Mouse (Mus musculus) ES-E14 (cell line): ENCODE results near the gene Bpgm. TPM values are rescaled to one million over a fixed set of nuclear protein-coding genes. Genes with fewer than 3 reads are reported as not detected.

ENCODE experiments used
- DNase-seq: peaks from one replicate; pipeline ENCODE4 v3.0.0-alpha.2; 2013; ENCODE audit warnings: low read depth, low spot score
- H3K27ac ChIP-seq: 2 replicates; pipeline ENCODE4 v1.5.1; 2012; ENCODE audit warnings: low read depth, mild to moderate bottlenecking, low read length, moderate library complexity, mixed read lengths; ENCODE audit not compliant: poor library complexity, insufficient read depth, severe bottlenecking
- H3K36me3 ChIP-seq: 2 replicates; pipeline ENCODE4 v1.6.1; 2012; ENCODE audit warnings: mild to moderate bottlenecking, low read length, moderate library complexity, mixed read lengths; ENCODE audit not compliant: control insufficient read depth, poor library complexity, insufficient read depth, severe bottlenecking
- H3K4me1 ChIP-seq, 2 experiments: fragments of 150-350 bp in 1 of 2; sonication (generic) in 1 of 2; 2 replicates each; pipeline ENCODE4 v1.6.1; 2012; ENCODE audit warnings: low read length in 2 of 2, mild to moderate bottlenecking in 1 of 2, mixed read lengths in 1 of 2; ENCODE audit not compliant: control insufficient read depth in 2 of 2, insufficient read depth in 2 of 2, poor library complexity in 1 of 2
- H3K4me3 ChIP-seq, 2 experiments: fragments of 150-350 bp in 1 of 2; sonication (generic) in 1 of 2; 2 replicates each; pipeline ENCODE4 v1.5.1; 2012; ENCODE audit warnings: low read length in 2 of 2, low read depth in 1 of 2, mild to moderate bottlenecking in 1 of 2, mixed read lengths in 1 of 2; ENCODE audit not compliant: insufficient read depth in 1 of 2, poor library complexity in 1 of 2, severe bottlenecking in 1 of 2
- H3K9ac ChIP-seq: 2 replicates; pipeline ENCODE4 v1.6.1; 2012; ENCODE audit warnings: low read depth, mild to moderate bottlenecking, low read length, mixed read lengths; ENCODE audit not compliant: poor library complexity, insufficient read depth, severe bottlenecking
- H3K9me3 ChIP-seq: fragments of 150-350 bp; sonication (generic); 2 replicates; pipeline ENCODE4 v1.6.1; 2012; ENCODE audit warnings: low read depth, mild to moderate bottlenecking, low read length; ENCODE audit not compliant: control insufficient read depth, insufficient read depth
- CHD2 ChIP-seq: IDR thresholded peaks from 2 replicates; pipeline ENCODE4 v1.6.1; 2014; ENCODE audit warnings: mild to moderate bottlenecking, low read depth, low read length, inconsistent platforms
- HCFC1 ChIP-seq: IDR thresholded peaks from 2 replicates; pipeline ENCODE4 v1.6.1; 2012; ENCODE audit warnings: low read length, inconsistent platforms, borderline replicate concordance; ENCODE audit not compliant: insufficient read depth
- MAFK ChIP-seq: IDR thresholded peaks from 2 replicates; pipeline ENCODE4 v1.6.1; 2014; ENCODE audit warnings: mild to moderate bottlenecking, low read depth, low read length, inconsistent platforms; ENCODE audit not compliant: insufficient read depth
- ZC3H11A ChIP-seq: IDR thresholded peaks from 2 replicates; pipeline ENCODE4 v1.6.1; 2012; ENCODE audit warnings: low read depth, mild to moderate bottlenecking, inconsistent platforms, low read length, borderline replicate concordance
- ZNF384 ChIP-seq: IDR thresholded peaks from 2 replicates; pipeline ENCODE4 v1.6.1; 2012; ENCODE audit warnings: low read depth, low read length, inconsistent platforms
- in situ Hi-C, 2 experiments: fragments of 600-800 bp; cut with MboI; formaldehyde crosslinking; loops; one replicate each; pipeline ENCODE4 v1.15.1; 2025; ENCODE audit warnings: low sequenced_read_pairs in 2 of 2, inconsistent platforms in 1 of 2; ENCODE audit not compliant: unreplicated experiment in 2 of 2
- total RNA-seq: library from RNA; depleted of rRNA; stranded (reverse); fragments of 300-350 nt; gene quantifications from 2 replicates; pipeline ENCODE4 v1.2.3, GENCODE M21; 2012

Bpgm gene
- total RNA-seq, 1 experiment: 17.6 TPM

GRCm38 (mm10) chr6:34544207-34544602 is 68.2 kb downstream of the Bpgm start:
- Histone ChIP-seq H3K4me1 (peaks cover 1 to 7% of the 10 kb centered on the region in 2 experiments; a peak in 2 of 4 replicates), H3K27ac (no peak overlapping the region), H3K9me3 (no peaks in the 10 kb centered on the region), H3K9ac (no peak overlapping the region), H3K36me3 (no peaks in the 10 kb centered on the region), H3K4me3 (no peak overlapping the region)
- in situ Hi-C loops: no loop called here
- DNase-seq: no peak
- no peak for TF ChIP-seq HCFC1
- TF ChIP-seq ZNF384: no peak
- no peak for TF ChIP-seq ZC3H11A
- no peak for TF ChIP-seq MAFK
- no peak for TF ChIP-seq CHD2

- H3K9ac ChIP-seq: no peak overlapping the region
- H3K9me3 ChIP-seq: no peaks in the 10 kb centered on the region
- in situ Hi-C loops: no loop called here
- H3K4me1 ChIP-seq: peaks cover 1 to 7% of the 10 kb centered on the region in 2 experiments; a peak in 2 of 4 replicates
- H3K36me3 ChIP-seq: no peaks in the 10 kb centered on the region
- no peak for DNase-seq
- no peak for TF ChIP-seq HCFC1
- TF ChIP-seq ZC3H11A: no peak
- TF ChIP-seq ZNF384: no peak
- no peak for TF ChIP-seq MAFK
- no peak for TF ChIP-seq CHD2
- H3K4me3 ChIP-seq: no peak overlapping the region
- H3K27ac ChIP-seq: no peak overlapping the region
These were observed 69.3 kb downstream of the Bpgm start for GRCm38 (mm10) chr6:34545286-34545685.

- Histone ChIP-seq H3K9me3 (no peaks in the 10 kb centered on the region), H3K36me3 (no peaks in the 10 kb centered on the region), H3K27ac (no peak overlapping the region; the same call in 1 of the 2 replicates), H3K4me3 (no peak overlapping the region), H3K9ac (no peak overlapping the region), H3K4me1 (peaks cover 1 to 7% of the 10 kb centered on the region in 2 experiments; a peak in 2 of 4 replicates)
- DNase-seq: no peak
- in situ Hi-C loops: no loop called here
- TF ChIP-seq MAFK: no peak
- TF ChIP-seq CHD2: no peak
- TF ChIP-seq HCFC1: no peak
- TF ChIP-seq ZC3H11A: no peak
- no peak for TF ChIP-seq ZNF384
These were observed 72.5 kb downstream of the Bpgm start for GRCm38 (mm10) chr6:34548406-34548990.

- Histone ChIP-seq H3K4me1 (peaks cover 1 to 10% of the 10 kb centered on the region in 2 experiments; a peak in 3 of 4 replicates), H3K27ac (no peak overlapping the region), H3K36me3 (no peaks in the 10 kb centered on the region), H3K9ac (no peak overlapping the region), H3K4me3 (no peak overlapping the region), H3K9me3 (no peaks in the 10 kb centered on the region)
- TF ChIP-seq ZNF384: no peak
- TF ChIP-seq CHD2: no peak
- no peak for TF ChIP-seq MAFK
- no peak for TF ChIP-seq HCFC1
- peak; percentile 44; the same call in 1 of the 2 replicates for TF ChIP-seq ZC3H11A
- peak; percentile 46 for DNase-seq
- in situ Hi-C loops: no loop called here
These were observed 73.0 kb downstream of the Bpgm start for GRCm38 (mm10) chr6:34549017-34549416.
